Mouse (Mus musculus) ES-Bruce4 (cell line): ENCODE data around the gene Opalin. TPM values are rescaled to one million over a fixed set of nuclear protein-coding genes. Genes with fewer than 3 reads are reported as not detected.

Experiments used
- H3K27ac ChIP-seq: 2 replicates; pipeline ENCODE4 v1.5.1; 2012; ENCODE audit warnings: low read length, inconsistent platforms; ENCODE audit not compliant: insufficient read depth
- H3K27me3 ChIP-seq: 2 replicates; pipeline ENCODE4 v1.6.1; 2012; ENCODE audit warnings: mild to moderate bottlenecking, low read length, inconsistent platforms; ENCODE audit not compliant: control insufficient read depth, poor library complexity, insufficient read depth, severe bottlenecking
- H3K36me3 ChIP-seq: 2 replicates; pipeline ENCODE4 v1.6.1; 2012; ENCODE audit warnings: inconsistent platforms, mild to moderate bottlenecking, low read length, moderate library complexity; ENCODE audit not compliant: control insufficient read depth, poor library complexity, insufficient read depth, severe bottlenecking
- H3K4me1 ChIP-seq: one replicate; pipeline ENCODE4 v1.8.1; 2011; ENCODE audit warnings: low read length; ENCODE audit not compliant: control insufficient read depth, insufficient read depth
- H3K4me3 ChIP-seq: 2 replicates; pipeline ENCODE4 v1.5.1; 2011; ENCODE audit warnings: low read depth, mild to moderate bottlenecking, low read length
- H3K9ac ChIP-seq: 2 replicates; pipeline ENCODE4 v1.6.1; 2012; ENCODE audit warnings: low read depth, mild to moderate bottlenecking, inconsistent platforms; ENCODE audit not compliant: poor library complexity, severe bottlenecking
- H3K9me3 ChIP-seq: replicated peaks from 2 replicates; pipeline ENCODE4 v1.6.1; 2012; ENCODE audit warnings: mild to moderate bottlenecking, low read length, inconsistent platforms; ENCODE audit not compliant: control insufficient read depth, poor library complexity, insufficient read depth, severe bottlenecking
- CTCF ChIP-seq: IDR thresholded peaks from one replicate; pipeline ENCODE4 v1.8.1; 2011; ENCODE audit warnings: low read depth, low read length
- EP300 ChIP-seq: IDR thresholded peaks from 2 replicates; pipeline ENCODE4 v1.6.1; 2011; ENCODE audit warnings: low read depth, low read length; ENCODE audit not compliant: insufficient read depth
- POLR2A ChIP-seq: IDR thresholded peaks from one replicate; pipeline ENCODE4 v1.8.1; 2011; ENCODE audit warnings: low read length; ENCODE audit not compliant: insufficient read depth
- polyA plus RNA-seq: library from polyadenylated mRNA; stranded (reverse); fragments of >200 nt; gene quantifications from 2 replicates; pipeline ENCODE4 v1.2.4, GENCODE M21; 2011; ENCODE audit warnings: low read depth; ENCODE audit not compliant: missing spikeins, insufficient read depth, insufficient read length

Gene Opalin
- polyA plus RNA-seq, 1 experiment = not detected

- TF ChIP-seq POLR2A (no peak), CTCF (no peak), EP300 (no peak)
- Histone ChIP-seq H3K4me3 (no peak overlapping the region), H3K9ac (no peak overlapping the region), H3K27me3 (no peaks in the 10 kb centered on the region), H3K36me3 (no peaks in the 10 kb centered on the region), H3K27ac (no peak overlapping the region), H3K4me1 (no peaks in the 10 kb centered on the region), H3K9me3 (no peaks in the 10 kb centered on the region)
Observed at GRCm38 (mm10) chr19:41031009-41031408, 45.9 kb downstream of the Opalin start.

GRCm38 (mm10) chr19:41030161-41030560 lies 46.8 kb downstream of the Opalin start:
- Histone ChIP-seq H3K27ac (no peak overlapping the region), H3K27me3 (no peaks in the 10 kb centered on the region), H3K9ac (no peak overlapping the region), H3K4me1 (no peaks in the 10 kb centered on the region), H3K9me3 (no peaks in the 10 kb centered on the region), H3K36me3 (no peaks in the 10 kb centered on the region), H3K4me3 (no peak overlapping the region)
- TF ChIP-seq EP300 (no peak), CTCF (no peak), POLR2A (no peak)

GRCm38 (mm10) chr19:41029219-41029618 lies 47.7 kb downstream of the Opalin start, which contains the start of gene Dntt:
Gene Dntt (plus strand): TSS chr19:41029275.
- no peaks in the 10 kb centered on the region for H3K27me3 ChIP-seq
- TF ChIP-seq EP300 = no peak
- TF ChIP-seq CTCF = no peak
- TF ChIP-seq POLR2A = no peak
- H3K27ac ChIP-seq = no peak within 1 kb of the TSS
- H3K9me3 ChIP-seq = no peaks in the 10 kb centered on the region
- H3K4me3 ChIP-seq = no peak within 1 kb of the TSS
- no peak within 1 kb of the TSS for H3K9ac ChIP-seq
- no peaks in the 10 kb centered on the region for H3K4me1 ChIP-seq
- H3K36me3 ChIP-seq = no peaks in the 10 kb centered on the region

- Histone ChIP-seq H3K9me3 (no peaks in the 10 kb centered on the region), H3K27me3 (no peaks in the 10 kb centered on the region), H3K4me1 (no peaks in the 10 kb centered on the region), H3K9ac (no peak overlapping the region), H3K4me3 (no peak overlapping the region), H3K27ac (no peak overlapping the region), H3K36me3 (no peaks in the 10 kb centered on the region)
- TF ChIP-seq POLR2A (no peak), EP300 (no peak), CTCF (no peak)
Observed at GRCm38 (mm10) chr19:41027601-41028000, 49.3 kb downstream of the Opalin start.

GRCm38 (mm10) chr19:41027024-41027423 lies 49.9 kb downstream of the Opalin start:
- no peak for TF ChIP-seq CTCF
- TF ChIP-seq EP300 = no peak
- TF ChIP-seq POLR2A = no peak
- Histone ChIP-seq H3K4me3 (no peak overlapping the region), H3K27me3 (no peaks in the 10 kb centered on the region)

GRCm38 (mm10) chr19:41026551-41026950 lies 50.4 kb downstream of the Opalin start:
- no peaks in the 10 kb centered on the region for H3K4me1 ChIP-seq
- H3K9ac ChIP-seq = no peak overlapping the region
- no peaks in the 10 kb centered on the region for H3K27me3 ChIP-seq
- H3K36me3 ChIP-seq = no peaks in the 10 kb centered on the region
- no peaks in the 10 kb centered on the region for H3K9me3 ChIP-seq
- H3K27ac ChIP-seq = no peak overlapping the region
- TF ChIP-seq POLR2A (no peak), CTCF (no peak), EP300 (no peak)
- H3K4me3 ChIP-seq = no peak overlapping the region

More at GRCm38 (mm10) chr19:41027024-41027423, 49.9 kb downstream of the Opalin start:
- H3K36me3 ChIP-seq = no peaks in the 10 kb centered on the region
- H3K4me1 ChIP-seq = no peaks in the 10 kb centered on the region
- no peaks in the 10 kb centered on the region for H3K9me3 ChIP-seq
- H3K27ac ChIP-seq = no peak overlapping the region
- H3K9ac ChIP-seq = no peak overlapping the region
